Comparison of ENCODE assay signal across 18 mouse cellular contexts in the genomic region with DNA sequence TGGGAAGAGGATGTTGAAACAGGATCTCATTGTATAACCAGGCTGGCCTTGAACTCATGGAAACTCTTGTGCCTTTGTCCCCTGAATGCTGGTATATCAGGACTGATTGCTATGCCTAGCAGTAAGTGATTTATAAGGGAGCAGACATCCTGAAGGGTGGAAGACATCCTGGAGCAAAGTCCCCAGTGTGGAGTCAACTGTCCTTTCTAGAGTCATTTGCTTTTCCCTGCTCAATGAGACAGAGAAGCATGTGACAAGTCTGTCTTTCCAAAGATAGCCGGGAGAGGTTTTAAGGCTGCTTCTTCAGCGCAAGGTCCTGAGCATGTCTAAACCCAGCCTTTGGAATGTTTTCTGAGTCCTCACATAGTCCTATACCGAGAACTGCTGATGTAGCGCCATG. TPM values are rescaled to one million over a fixed set of nuclear protein-coding genes. Genes with fewer than 3 reads are reported as not detected.
"Had no signal": no experiment of that assay in that cellular context is flagged by ENCODE, and none has a peak within 500 bp of the region (broad histone marks: within the 10 kb centered on the region; RNA-seq: fewer than 3 reads in every experiment).

No protein-coding gene starts in this region.

- H3K27ac ChIP-seq: neural tube, embryonic 12.5 days; neural tube, embryonic 13.5 days; neural tube, embryonic 15.5 days; stomach, embryonic 15.5 days; stomach, postnatal 0 days had no signal

- H3K9ac ChIP-seq: neural tube, embryonic 12.5 days; neural tube, embryonic 13.5 days; neural tube, embryonic 15.5 days; stomach, embryonic 15.5 days had no signal

- H3K36me3 ChIP-seq: neural tube, embryonic 12.5 days; neural tube, embryonic 13.5 days; neural tube, embryonic 15.5 days; stomach, embryonic 15.5 days had no signal

- H3K4me2 ChIP-seq: neural tube, embryonic 12.5 days; neural tube, embryonic 13.5 days; neural tube, embryonic 15.5 days; stomach, embryonic 15.5 days had no signal

- DNase-seq: retina, postnatal 1 day; right cerebral cortex, adult 18-20 months; right cerebral cortex, postnatal 14 days; right cerebral cortex, postnatal 25 days; right cerebral cortex, postnatal 4 days; spleen, adult 18-20 months; thymus, adult 18-20 months; thymus, adult 2 months; thymus, postnatal 14 days; thymus, postnatal 25 days; thymus, postnatal 36 days; thymus, postnatal 4 days had no signal

- H3K27me3 ChIP-seq: neural tube, embryonic 12.5 days; neural tube, embryonic 13.5 days; neural tube, embryonic 15.5 days; stomach, embryonic 15.5 days had no signal

- H3K4me3 ChIP-seq: neural tube, embryonic 12.5 days; neural tube, embryonic 13.5 days; neural tube, embryonic 15.5 days; stomach, embryonic 15.5 days had no signal

- H3K4me1 ChIP-seq: neural tube, embryonic 12.5 days; neural tube, embryonic 13.5 days; neural tube, embryonic 15.5 days; stomach, embryonic 15.5 days had no signal

- H3K9me3 ChIP-seq: neural tube, embryonic 12.5 days; neural tube, embryonic 15.5 days had no signal

RNA-seq across cellular contexts. Expression of a gene that starts 19.7 kb away (rescaled TPM):
- polyA plus RNA-seq: neural tube, embryonic 14.5 days had no signal

RNA-seq across cellular contexts. Expression of a gene that starts 52.1 kb away (rescaled TPM):
- polyA plus RNA-seq: stomach, postnatal 0 days had no signal
